Mouse (Mus musculus) kidney, adult 2 months (tissue): ENCODE measurements around the gene Msi1. TPM values are rescaled to one million over a fixed set of nuclear protein-coding genes. Genes with fewer than 3 reads are reported as not detected.

Experiments used
- DNase-seq: peaks from one replicate; pipeline ENCODE4 v3.0.0; 2021
- H3K27ac ChIP-seq: fragments of 200-500 bp; 2 replicates; pipeline ENCODE4 v1.5.1; 2012; ENCODE audit warnings: low read depth, low read length, control low read depth, inconsistent platforms; ENCODE audit not compliant: insufficient read depth
- H3K27me3 ChIP-seq: fragments of 200-500 bp; replicated peaks from 2 replicates; pipeline ENCODE4 v1.6.1; 2012; ENCODE audit warnings: mild to moderate bottlenecking, moderate library complexity, low read length, inconsistent platforms; ENCODE audit not compliant: control insufficient read depth, insufficient read depth
- H3K36me3 ChIP-seq: fragments of 200-500 bp; 2 replicates; pipeline ENCODE4 v1.6.1; 2012; ENCODE audit warnings: mild to moderate bottlenecking, moderate library complexity, low read length, inconsistent platforms; ENCODE audit not compliant: control insufficient read depth, insufficient read depth
- H3K4me1 ChIP-seq: fragments of 200-500 bp; 2 replicates; pipeline ENCODE4 v1.6.1; 2011; ENCODE audit warnings: low read length; ENCODE audit not compliant: control insufficient read depth, insufficient read depth
- H3K4me3 ChIP-seq: fragments of 200-500 bp; 2 replicates; pipeline ENCODE4 v1.5.1; 2011; ENCODE audit warnings: mild to moderate bottlenecking, low read depth, low read length, control low read depth; ENCODE audit not compliant: insufficient read depth
- CTCF ChIP-seq: fragments of 200-500 bp; conservative IDR thresholded peaks from 2 replicates; pipeline ENCODE4 v1.5.1; 2011; ENCODE audit warnings: low read depth, mild to moderate bottlenecking, control low read depth, low read length, moderate library complexity, mixed read lengths; ENCODE audit not compliant: insufficient read depth, insufficient read length
- POLR2A ChIP-seq: fragments of 200-500 bp; IDR thresholded peaks from one replicate; pipeline ENCODE4 v1.6.1; 2011; ENCODE audit warnings: low read depth, low read length, control low read depth
- WGBS: fragments of 180-500 bp; shearing (Covaris S2); methylation state at CpG from one replicate; pipeline ENCODE4 v1.1.7; 2018; 5-methylcytosine and 5-hydroxymethylcytosine counted together
- polyA plus RNA-seq: library from polyadenylated mRNA; depleted of rRNA; stranded (reverse); fragments of >200 nt; gene quantifications from 2 replicates; pipeline ENCODE4 v1.2.3, GENCODE M21; 2012

The Msi1 gene
- polyA plus RNA-seq, 1 experiment = 2.0 TPM

- Histone ChIP-seq H3K4me1 (no peaks in the 10 kb centered on the region), H3K4me3 (peak overlapping the region; percentile 15; the same call in 1 of the 2 replicates), H3K36me3 (no peaks in the 10 kb centered on the region), H3K27ac (no peak overlapping the region), H3K27me3 (no peaks in the 10 kb centered on the region; the same call in 1 of the 2 replicates)
- DNase-seq = no peak
- TF ChIP-seq CTCF (no peak), POLR2A (no peak)
- WGBS = 9% methylated on average over 20 of the region's 20 CpGs
Measured at GRCm38 (mm10) chr5:115428831-115429358, 504 bp upstream of the Msi1 start.

GRCm38 (mm10) chr5:115430187-115430960 lies 975 bp downstream of the Msi1 start:
- H3K27ac ChIP-seq = no peak overlapping the region
- DNase-seq = no peak

DNA sequence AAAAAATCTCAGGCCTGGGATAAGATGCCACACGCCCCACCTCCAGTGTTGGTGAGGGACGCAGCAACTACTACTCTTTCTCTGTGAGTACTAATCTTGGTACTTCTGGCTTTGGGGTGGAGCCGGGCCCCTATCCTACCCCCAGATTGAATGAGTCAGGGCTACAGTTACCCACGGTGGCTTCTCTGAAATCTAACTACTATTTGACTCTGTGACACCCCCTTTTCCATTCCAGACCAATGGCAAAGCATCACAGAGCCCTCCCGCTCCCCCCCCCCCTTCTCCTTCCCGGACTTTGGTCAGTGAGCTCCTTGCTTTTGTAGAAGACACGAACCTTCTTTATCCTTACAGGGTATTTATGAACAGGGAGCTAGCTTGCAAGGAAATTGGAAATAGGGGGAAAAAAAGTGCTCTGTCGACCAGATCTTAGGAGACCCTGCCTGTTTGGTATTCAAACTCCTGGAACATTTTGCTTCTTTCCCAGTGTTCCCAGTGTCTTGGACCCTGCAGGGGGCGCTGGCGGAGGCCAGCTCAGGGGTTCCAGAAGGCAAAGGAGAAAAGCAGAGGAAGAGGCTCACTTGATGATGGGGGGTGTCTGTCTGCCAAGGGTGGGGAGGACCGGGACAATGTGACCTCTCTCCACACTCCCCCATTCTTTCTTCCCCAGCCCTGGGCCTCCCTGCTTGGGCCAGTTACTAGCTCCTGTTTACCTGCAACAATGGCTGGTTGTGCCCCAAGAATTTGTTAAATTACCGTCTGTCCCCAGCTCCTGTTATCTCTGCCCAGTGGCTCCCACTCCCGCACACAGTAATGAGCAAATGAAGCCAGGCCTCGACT lies 1.9 kb downstream of the Msi1 start:
- H3K4me1 ChIP-seq = no peaks in the 10 kb centered on the region
- no peak for DNase-seq
- H3K4me3 ChIP-seq = no peak overlapping the region
- no peaks in the 10 kb centered on the region for H3K36me3 ChIP-seq
- no peak overlapping the region for H3K27ac ChIP-seq
- WGBS = 39% methylated on average over 14 of the region's 14 CpGs
- TF ChIP-seq CTCF = no peak
- TF ChIP-seq POLR2A = no peak
- H3K27me3 ChIP-seq = no peaks in the 10 kb centered on the region; the same call in 1 of the 2 replicates

More at GRCm38 (mm10) chr5:115430187-115430960, 975 bp downstream of the Msi1 start:
- H3K4me1 ChIP-seq = no peaks in the 10 kb centered on the region
- TF ChIP-seq POLR2A (no peak), CTCF (no peak)
- no peaks in the 10 kb centered on the region for H3K36me3 ChIP-seq
- H3K4me3 ChIP-seq = peak overlapping the region; percentile 36
- 9% methylated on average over 58 of the region's 73 CpGs for WGBS
- H3K27me3 ChIP-seq = no peaks in the 10 kb centered on the region; the same call in 1 of the 2 replicates

- no peaks in the 10 kb centered on the region for H3K36me3 ChIP-seq
- TF ChIP-seq POLR2A (no peak), CTCF (no peak)
- no peak for DNase-seq
- 69% methylated on average over 7 of the region's 7 CpGs for WGBS
- no peak overlapping the region for H3K27ac ChIP-seq
- H3K4me3 ChIP-seq = no peak overlapping the region
- H3K27me3 ChIP-seq = no peaks in the 10 kb centered on the region; the same call in 1 of the 2 replicates
- H3K4me1 ChIP-seq = no peaks in the 10 kb centered on the region
Measured at GRCm38 (mm10) chr5:115431898-115432259, 2.5 kb downstream of the Msi1 start.

- H3K36me3 ChIP-seq = no peaks in the 10 kb centered on the region
- H3K4me3 ChIP-seq = no peak overlapping the region
- no peaks in the 10 kb centered on the region for H3K4me1 ChIP-seq
- H3K27ac ChIP-seq = no peak overlapping the region
- TF ChIP-seq CTCF = no peak
- TF ChIP-seq POLR2A = no peak
- DNase-seq = no peak
- no peaks in the 10 kb centered on the region; the same call in 1 of the 2 replicates for H3K27me3 ChIP-seq
- WGBS = 90% methylated on average over 11 of the region's 11 CpGs
Measured at GRCm38 (mm10) chr5:115432395-115432794, 3.0 kb downstream of the Msi1 start.

DNA sequence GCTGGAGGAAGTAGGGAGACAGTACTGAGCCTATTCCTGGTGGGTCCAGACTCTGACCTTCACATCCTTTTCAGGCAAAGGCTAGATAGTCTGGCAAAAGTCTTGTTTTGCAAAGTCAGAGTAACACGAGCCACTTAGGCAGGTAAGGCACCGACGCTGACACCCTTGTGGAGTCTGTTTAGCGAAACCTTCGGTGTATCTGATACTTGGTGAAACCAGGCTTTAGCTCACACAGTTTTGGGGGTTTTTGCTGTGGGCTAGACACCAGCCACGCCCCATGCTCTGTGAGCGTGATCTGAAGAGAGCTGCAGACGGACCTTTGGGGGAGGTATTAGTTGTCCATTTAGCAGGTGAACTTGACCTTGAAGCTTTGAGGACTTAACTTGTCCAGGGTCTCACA lies 3.8 kb downstream of the Msi1 start:
- Histone ChIP-seq H3K27me3 (no peaks in the 10 kb centered on the region; the same call in 1 of the 2 replicates), H3K27ac (no peak overlapping the region), H3K36me3 (no peaks in the 10 kb centered on the region), H3K4me3 (no peak overlapping the region), H3K4me1 (no peaks in the 10 kb centered on the region)
- no peak for DNase-seq
- TF ChIP-seq POLR2A (no peak), CTCF (no peak)
- WGBS = 88% methylated on average over 8 of the region's 8 CpGs

- H3K27ac ChIP-seq = no peak overlapping the region
- WGBS = 81% methylated on average over 11 of the region's 11 CpGs
- H3K27me3 ChIP-seq = no peaks in the 10 kb centered on the region; the same call in 1 of the 2 replicates
- H3K36me3 ChIP-seq = no peaks in the 10 kb centered on the region
- no peaks in the 10 kb centered on the region for H3K4me1 ChIP-seq
- TF ChIP-seq CTCF (no peak), POLR2A (no peak)
- no peak overlapping the region for H3K4me3 ChIP-seq
- no peak for DNase-seq
Measured at GRCm38 (mm10) chr5:115434280-115434852, 5.0 kb downstream of the Msi1 start.
